Mouse (Mus musculus): ENCODE data around the gene Ank. TPM values are rescaled to one million over a fixed set of nuclear protein-coding genes. Genes with fewer than 3 reads are reported as not detected.

The Ank gene
- polyA plus RNA-seq, 1 experiment: 231 TPM

- Histone ChIP-seq H3K27ac (ENCODE audit: insufficient read depth, low read length) (no peak overlapping the region), H3K4me3 (ENCODE audit: insufficient read depth, low read length) (no peak overlapping the region), H3K4me1 (ENCODE audit: control insufficient read depth, insufficient read depth, low read length) (peaks cover 20% of the 10 kb centered on the region)
- TF ChIP-seq POLR2A (IDR thresholded peaks at IDR 0.05; ENCODE audit: extremely low read depth, insufficient read depth, low read length) (no peak), CTCF (IDR thresholded peaks at IDR 0.05; ENCODE audit: extremely low read depth, insufficient read depth, low read length) (no peak)
Measured at GRCm38 (mm10) chr15:27480333-27481015, 14.0 kb downstream of the Ank start.

DNA sequence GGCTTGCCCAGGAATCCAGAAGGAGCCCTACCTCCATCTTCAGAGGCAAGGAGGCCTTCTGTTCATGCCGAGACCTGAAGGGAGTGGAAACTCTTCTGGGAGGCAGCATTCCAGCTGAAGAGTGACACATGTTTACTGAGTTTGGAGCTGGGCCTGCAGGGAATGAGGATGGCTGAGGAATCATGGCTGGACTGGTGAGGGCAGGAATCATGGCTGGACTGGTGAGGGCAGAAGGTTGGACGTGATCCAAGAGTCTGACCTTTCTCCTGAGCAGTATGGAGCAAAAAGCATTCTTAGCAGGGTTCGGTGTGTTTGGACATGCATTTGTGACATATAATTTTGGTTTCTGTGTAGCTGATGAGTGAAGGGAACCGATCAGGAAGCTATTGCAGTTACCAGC, 15.5 kb downstream of the Ank start:
- H3K4me1 ChIP-seq (ENCODE audit: control insufficient read depth, insufficient read depth, low read length): peaks cover 25% of the 10 kb centered on the region
- TF ChIP-seq POLR2A (IDR thresholded peaks at IDR 0.05; ENCODE audit: extremely low read depth, insufficient read depth, low read length): no peak
- TF ChIP-seq CTCF (IDR thresholded peaks at IDR 0.05; ENCODE audit: extremely low read depth, insufficient read depth, low read length): no peak
- H3K27ac ChIP-seq (ENCODE audit: insufficient read depth, low read length): no peak overlapping the region
- no peak overlapping the region for H3K4me3 ChIP-seq (ENCODE audit: insufficient read depth, low read length)

GRCm38 (mm10) chr15:27483183-27483582, 16.7 kb downstream of the Ank start:
- no peak overlapping the region for H3K4me3 ChIP-seq (ENCODE audit: insufficient read depth, low read length)
- no peak overlapping the region for H3K27ac ChIP-seq (ENCODE audit: insufficient read depth, low read length)
- peaks cover 30% of the 10 kb centered on the region for H3K4me1 ChIP-seq (ENCODE audit: control insufficient read depth, insufficient read depth, low read length)
- TF ChIP-seq POLR2A (IDR thresholded peaks at IDR 0.05; ENCODE audit: extremely low read depth, insufficient read depth, low read length): no peak
- TF ChIP-seq CTCF (IDR thresholded peaks at IDR 0.05; ENCODE audit: extremely low read depth, insufficient read depth, low read length): no peak

DNA sequence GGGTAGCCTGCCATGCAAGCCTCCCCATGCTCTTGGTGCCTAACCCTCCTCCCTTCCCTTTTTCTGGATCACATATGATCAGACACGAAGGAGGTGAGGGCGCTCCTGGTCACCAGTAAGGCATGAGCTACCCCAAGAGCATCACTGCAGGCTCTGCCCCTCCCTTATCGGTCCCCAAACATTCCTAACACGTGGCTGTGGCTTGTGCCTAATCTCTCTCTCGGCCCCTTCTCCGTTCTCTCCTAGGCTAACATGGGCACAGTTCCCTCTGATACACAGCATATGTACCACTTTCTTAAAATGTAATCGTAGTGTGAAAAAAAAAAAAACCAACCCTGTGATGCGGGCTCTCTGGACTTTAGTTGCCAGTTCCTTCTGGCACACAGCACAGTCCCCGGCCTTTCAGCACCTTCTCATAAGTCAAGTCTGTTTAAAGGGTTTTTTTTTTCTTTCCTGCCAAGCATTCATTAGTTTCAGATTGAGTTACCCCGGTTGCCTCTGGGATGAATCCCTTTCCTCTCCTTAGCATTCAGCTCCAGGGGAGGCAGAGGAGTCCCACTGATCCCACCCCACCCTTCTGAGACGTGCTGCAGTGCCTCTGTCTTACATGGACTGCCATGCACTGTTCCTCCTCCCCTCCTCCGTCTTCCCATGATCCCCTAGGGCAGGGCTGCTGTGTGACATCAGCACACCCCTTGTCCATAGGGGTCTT, 19.2 kb downstream of the Ank start:
- TF ChIP-seq CTCF (IDR thresholded peaks at IDR 0.05; ENCODE audit: extremely low read depth, insufficient read depth, low read length): no peak
- TF ChIP-seq POLR2A (IDR thresholded peaks at IDR 0.05; ENCODE audit: extremely low read depth, insufficient read depth, low read length): no peak
- Histone ChIP-seq H3K4me1 (ENCODE audit: control insufficient read depth, insufficient read depth, low read length) (peaks cover 35% of the 10 kb centered on the region), H3K27ac (ENCODE audit: insufficient read depth, low read length) (no peak overlapping the region), H3K4me3 (ENCODE audit: insufficient read depth, low read length) (no peak overlapping the region)

- Histone ChIP-seq H3K4me3 (ENCODE audit: insufficient read depth, low read length) (no peak overlapping the region), H3K27ac (ENCODE audit: insufficient read depth, low read length) (peak overlapping the region; percentile 39; the same call in 1 of the 2 replicates), H3K4me1 (ENCODE audit: control insufficient read depth, insufficient read depth, low read length) (peaks cover 39% of the 10 kb centered on the region)
- no peak for TF ChIP-seq CTCF (IDR thresholded peaks at IDR 0.05; ENCODE audit: extremely low read depth, insufficient read depth, low read length)
- TF ChIP-seq POLR2A (IDR thresholded peaks at IDR 0.05; ENCODE audit: extremely low read depth, insufficient read depth, low read length): no peak
Measured at GRCm38 (mm10) chr15:27486279-27486618, 19.8 kb downstream of the Ank start.

DNA sequence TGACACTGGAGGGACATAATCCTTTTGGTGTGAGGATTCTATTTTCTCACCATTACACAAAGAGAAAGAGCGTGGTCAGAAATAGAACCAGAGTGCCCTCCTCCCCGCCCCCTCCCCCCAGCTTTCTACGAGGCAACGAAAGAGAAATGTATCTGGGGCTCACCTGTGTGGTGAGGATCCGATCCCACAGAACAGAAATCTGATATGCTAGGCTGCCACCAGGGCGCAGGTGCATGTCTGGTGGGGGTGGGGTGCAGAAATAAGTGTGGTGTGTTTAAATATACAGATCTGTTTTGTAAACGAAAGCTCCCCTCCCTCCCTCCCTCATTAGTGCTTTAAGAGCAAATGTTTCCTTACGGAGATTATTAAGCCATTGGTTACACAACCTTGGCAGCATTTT, 20.6 kb downstream of the Ank start:
- TF ChIP-seq POLR2A (IDR thresholded peaks at IDR 0.05; ENCODE audit: extremely low read depth, insufficient read depth, low read length): no peak
- no peak for TF ChIP-seq CTCF (IDR thresholded peaks at IDR 0.05; ENCODE audit: extremely low read depth, insufficient read depth, low read length)
- Histone ChIP-seq H3K4me1 (ENCODE audit: control insufficient read depth, insufficient read depth, low read length) (peaks cover 37% of the 10 kb centered on the region), H3K27ac (ENCODE audit: insufficient read depth, low read length) (no peak overlapping the region), H3K4me3 (ENCODE audit: insufficient read depth, low read length) (no peak overlapping the region)

DNA sequence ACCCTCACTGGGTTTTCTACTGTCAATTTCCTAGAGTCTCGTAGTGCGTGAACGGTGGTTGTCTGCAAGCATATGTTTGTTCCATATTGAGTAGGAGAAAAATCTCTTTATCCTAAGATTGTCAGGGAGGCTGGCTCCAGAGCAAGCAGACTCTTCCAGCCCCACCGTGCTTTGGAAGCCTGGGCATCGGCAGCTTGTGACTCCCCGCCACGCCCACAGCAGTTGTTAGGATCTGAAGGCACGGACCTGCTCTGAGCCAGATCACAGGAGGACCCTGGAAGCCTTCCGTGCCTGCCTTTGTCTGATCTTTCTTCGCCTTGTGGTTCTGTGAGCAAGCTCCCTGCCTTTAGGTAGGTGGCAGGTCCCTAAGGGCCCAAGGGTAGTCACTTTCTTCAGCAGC, 21.6 kb downstream of the Ank start:
- no peak overlapping the region for H3K27ac ChIP-seq (ENCODE audit: insufficient read depth, low read length)
- peaks cover 40% of the 10 kb centered on the region for H3K4me1 ChIP-seq (ENCODE audit: control insufficient read depth, insufficient read depth, low read length)
- H3K4me3 ChIP-seq (ENCODE audit: insufficient read depth, low read length): no peak overlapping the region
- no peak for TF ChIP-seq POLR2A (IDR thresholded peaks at IDR 0.05; ENCODE audit: extremely low read depth, insufficient read depth, low read length)

DNA sequence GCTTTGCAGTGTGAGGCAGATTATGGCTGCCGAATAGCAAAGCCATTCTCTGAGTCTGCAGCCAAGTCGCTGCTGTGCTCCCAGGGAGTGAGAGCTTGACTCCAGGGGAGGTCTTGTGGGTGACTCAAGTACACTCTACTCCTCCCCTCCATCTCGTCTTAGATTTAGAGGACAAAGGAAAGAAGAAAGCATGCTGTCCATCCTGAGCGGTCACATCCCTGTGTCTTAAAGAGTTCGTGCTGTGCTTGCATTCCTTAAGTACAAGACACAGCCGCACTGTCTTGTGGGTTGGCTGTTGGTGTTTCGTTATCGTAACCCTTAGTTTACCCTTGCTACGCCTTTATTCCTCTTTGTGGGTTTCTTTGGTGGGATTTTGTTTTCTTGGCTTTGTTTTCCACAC, 24.2 kb downstream of the Ank start:
- TF ChIP-seq CTCF (IDR thresholded peaks at IDR 0.05; ENCODE audit: extremely low read depth, insufficient read depth, low read length): no peak
- no peak for TF ChIP-seq POLR2A (IDR thresholded peaks at IDR 0.05; ENCODE audit: extremely low read depth, insufficient read depth, low read length)
- no peak overlapping the region for H3K4me3 ChIP-seq (ENCODE audit: insufficient read depth, low read length)
- H3K4me1 ChIP-seq (ENCODE audit: control insufficient read depth, insufficient read depth, low read length): peaks cover 41% of the 10 kb centered on the region
- H3K27ac ChIP-seq (ENCODE audit: insufficient read depth, low read length): no peak overlapping the region

GRCm38 (mm10) chr15:27491425-27492070, 25.1 kb downstream of the Ank start:
- TF ChIP-seq POLR2A (IDR thresholded peaks at IDR 0.05; ENCODE audit: extremely low read depth, insufficient read depth, low read length) (no peak), CTCF (IDR thresholded peaks at IDR 0.05; ENCODE audit: extremely low read depth, insufficient read depth, low read length) (no peak)
- no peak overlapping the region for H3K4me3 ChIP-seq (ENCODE audit: insufficient read depth, low read length)
- peaks cover 39% of the 10 kb centered on the region for H3K4me1 ChIP-seq (ENCODE audit: control insufficient read depth, insufficient read depth, low read length)
- H3K27ac ChIP-seq (ENCODE audit: insufficient read depth, low read length): no peak overlapping the region

DNA sequence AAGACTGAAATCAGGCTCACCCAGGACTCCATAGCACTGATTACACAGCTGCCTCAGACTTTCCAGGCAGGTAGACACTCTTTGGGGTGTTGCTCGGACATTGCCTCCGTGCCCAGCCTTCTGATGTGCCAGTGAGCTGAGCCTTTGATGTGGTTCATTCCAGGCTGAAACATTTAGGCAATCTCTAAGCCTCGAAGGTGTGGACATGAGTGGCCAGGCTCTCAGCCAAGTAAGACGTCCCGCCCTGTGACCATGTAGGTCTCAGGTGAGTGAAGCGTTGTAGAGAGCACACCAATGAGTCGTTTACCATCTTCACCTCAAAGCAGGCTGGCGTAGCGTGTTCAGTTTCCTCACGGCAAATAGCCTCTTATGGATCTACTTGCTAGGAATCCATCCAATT, 25.7 kb downstream of the Ank start:
- Histone ChIP-seq H3K27ac (ENCODE audit: insufficient read depth, low read length) (no peak overlapping the region), H3K4me3 (ENCODE audit: insufficient read depth, low read length) (no peak overlapping the region), H3K4me1 (ENCODE audit: control insufficient read depth, insufficient read depth, low read length) (peaks cover 40% of the 10 kb centered on the region)
- no peak for TF ChIP-seq POLR2A (IDR thresholded peaks at IDR 0.05; ENCODE audit: extremely low read depth, insufficient read depth, low read length)
- TF ChIP-seq CTCF (IDR thresholded peaks at IDR 0.05; ENCODE audit: extremely low read depth, insufficient read depth, low read length): no peak

Data from cortical plate, adult 2 months (tissue).